Mouse (Mus musculus) ES-Bruce4 (cell line): ENCODE data around the gene Ndufaf2. TPM values are rescaled to one million over a fixed set of nuclear protein-coding genes. Genes with fewer than 3 reads are reported as not detected.

Experiments
- H3K27ac ChIP-seq: 2 replicates; pipeline ENCODE4 v1.5.1; 2012; ENCODE audit warnings: low read length, inconsistent platforms; ENCODE audit not compliant: insufficient read depth
- H3K27me3 ChIP-seq: 2 replicates; pipeline ENCODE4 v1.6.1; 2012; ENCODE audit warnings: mild to moderate bottlenecking, low read length, inconsistent platforms; ENCODE audit not compliant: control insufficient read depth, poor library complexity, insufficient read depth, severe bottlenecking
- H3K36me3 ChIP-seq: 2 replicates; pipeline ENCODE4 v1.6.1; 2012; ENCODE audit warnings: inconsistent platforms, mild to moderate bottlenecking, low read length, moderate library complexity; ENCODE audit not compliant: control insufficient read depth, poor library complexity, insufficient read depth, severe bottlenecking
- H3K4me1 ChIP-seq: one replicate; pipeline ENCODE4 v1.8.1; 2011; ENCODE audit warnings: low read length; ENCODE audit not compliant: control insufficient read depth, insufficient read depth
- H3K4me3 ChIP-seq: 2 replicates; pipeline ENCODE4 v1.5.1; 2011; ENCODE audit warnings: low read depth, mild to moderate bottlenecking, low read length
- H3K9ac ChIP-seq: 2 replicates; pipeline ENCODE4 v1.6.1; 2012; ENCODE audit warnings: low read depth, mild to moderate bottlenecking, inconsistent platforms; ENCODE audit not compliant: poor library complexity, severe bottlenecking
- H3K9me3 ChIP-seq: replicated peaks from 2 replicates; pipeline ENCODE4 v1.6.1; 2012; ENCODE audit warnings: mild to moderate bottlenecking, low read length, inconsistent platforms; ENCODE audit not compliant: control insufficient read depth, poor library complexity, insufficient read depth, severe bottlenecking
- CTCF ChIP-seq: IDR thresholded peaks from one replicate; pipeline ENCODE4 v1.8.1; 2011; ENCODE audit warnings: low read depth, low read length
- EP300 ChIP-seq: IDR thresholded peaks from 2 replicates; pipeline ENCODE4 v1.6.1; 2011; ENCODE audit warnings: low read depth, low read length; ENCODE audit not compliant: insufficient read depth
- POLR2A ChIP-seq: IDR thresholded peaks from one replicate; pipeline ENCODE4 v1.8.1; 2011; ENCODE audit warnings: low read length; ENCODE audit not compliant: insufficient read depth
- polyA plus RNA-seq: library from polyadenylated mRNA; stranded (reverse); fragments of >200 nt; gene quantifications from 2 replicates; pipeline ENCODE4 v1.2.4, GENCODE M21; 2011; ENCODE audit warnings: low read depth; ENCODE audit not compliant: missing spikeins, insufficient read depth, insufficient read length

Gene Ndufaf2
- polyA plus RNA-seq, 1 experiment: 103 TPM

DNA sequence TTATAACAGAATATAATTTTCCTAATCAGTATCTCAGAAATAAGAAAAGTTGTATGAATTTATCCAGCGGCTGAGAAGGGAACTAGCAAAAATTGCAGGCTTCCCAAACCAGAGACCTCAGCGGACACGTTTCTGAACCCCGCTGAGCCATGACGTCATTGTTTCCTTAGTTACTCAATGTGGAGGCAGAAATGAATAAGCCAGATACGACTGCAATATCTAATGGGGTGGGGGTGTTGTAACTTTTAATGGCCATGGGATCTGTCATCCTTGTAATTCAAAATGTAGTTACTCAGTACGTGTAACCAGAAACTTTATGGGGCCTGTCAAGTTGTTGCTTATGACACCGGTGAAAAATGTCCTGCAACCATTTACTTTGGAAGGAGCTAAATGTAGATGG, 145.3 kb downstream of the Ndufaf2 start:
- Histone ChIP-seq H3K9ac (no peak overlapping the region), H3K9me3 (peaks cover 5% of the 10 kb centered on the region; the same call in 1 of the 2 replicates), H3K27ac (no peak overlapping the region), H3K4me1 (no peaks in the 10 kb centered on the region), H3K36me3 (no peaks in the 10 kb centered on the region), H3K27me3 (no peaks in the 10 kb centered on the region), H3K4me3 (no peak overlapping the region)
- no peak for TF ChIP-seq CTCF
- no peak for TF ChIP-seq EP300
- no peak for TF ChIP-seq POLR2A

GRCm38 (mm10) chr13:108007861-108008260, 150.6 kb downstream of the Ndufaf2 start:
- Histone ChIP-seq H3K9ac (no peak overlapping the region), H3K27ac (no peak overlapping the region), H3K9me3 (peaks cover 15% of the 10 kb centered on the region), H3K36me3 (no peaks in the 10 kb centered on the region), H3K27me3 (no peaks in the 10 kb centered on the region), H3K4me3 (no peak overlapping the region), H3K4me1 (no peaks in the 10 kb centered on the region)
- TF ChIP-seq POLR2A (no peak), EP300 (no peak), CTCF (no peak)

DNA sequence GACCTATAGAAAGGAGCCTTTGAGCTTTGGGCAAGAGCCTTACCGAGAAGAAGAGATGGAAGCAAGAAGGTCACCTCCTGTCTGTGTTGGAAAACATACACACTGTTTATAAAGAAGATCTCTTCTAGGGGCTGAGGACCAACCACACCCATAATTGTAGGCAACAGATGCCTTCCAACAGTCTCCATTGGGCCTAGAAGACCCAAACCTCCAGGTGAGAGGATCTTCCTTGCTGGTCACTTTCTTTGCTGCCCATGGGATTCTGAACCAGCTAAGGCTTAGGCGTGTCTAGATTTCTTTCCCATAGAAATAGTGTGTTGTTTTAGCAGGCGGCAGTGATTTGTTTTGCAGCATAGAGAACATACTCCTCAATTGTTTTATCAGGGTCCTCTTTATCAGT, 162.1 kb downstream of the Ndufaf2 start:
- H3K27ac ChIP-seq: no peak overlapping the region
- no peaks in the 10 kb centered on the region for H3K36me3 ChIP-seq
- H3K9ac ChIP-seq: no peak overlapping the region
- no peak overlapping the region for H3K4me3 ChIP-seq
- no peaks in the 10 kb centered on the region for H3K9me3 ChIP-seq
- no peaks in the 10 kb centered on the region for H3K27me3 ChIP-seq
- no peaks in the 10 kb centered on the region for H3K4me1 ChIP-seq
- TF ChIP-seq POLR2A (no peak), CTCF (no peak), EP300 (no peak)

- no peak overlapping the region for H3K27ac ChIP-seq
- no peak overlapping the region for H3K9ac ChIP-seq
- no peaks in the 10 kb centered on the region for H3K9me3 ChIP-seq
- H3K4me1 ChIP-seq: no peaks in the 10 kb centered on the region
- H3K27me3 ChIP-seq: no peaks in the 10 kb centered on the region
- no peaks in the 10 kb centered on the region for H3K36me3 ChIP-seq
- no peak for TF ChIP-seq EP300
- TF ChIP-seq POLR2A: no peak
- TF ChIP-seq CTCF: no peak
- no peak overlapping the region for H3K4me3 ChIP-seq
These were observed 163.2 kb downstream of the Ndufaf2 start for GRCm38 (mm10) chr13:107995211-107995610.

GRCm38 (mm10) chr13:107992573-107992972, 165.8 kb downstream of the Ndufaf2 start:
- Histone ChIP-seq H3K4me3 (no peak overlapping the region), H3K36me3 (no peaks in the 10 kb centered on the region), H3K4me1 (no peaks in the 10 kb centered on the region), H3K9me3 (no peaks in the 10 kb centered on the region), H3K9ac (no peak overlapping the region), H3K27ac (no peak overlapping the region), H3K27me3 (no peaks in the 10 kb centered on the region)
- TF ChIP-seq EP300 (no peak), CTCF (no peak), POLR2A (no peak)

DNA sequence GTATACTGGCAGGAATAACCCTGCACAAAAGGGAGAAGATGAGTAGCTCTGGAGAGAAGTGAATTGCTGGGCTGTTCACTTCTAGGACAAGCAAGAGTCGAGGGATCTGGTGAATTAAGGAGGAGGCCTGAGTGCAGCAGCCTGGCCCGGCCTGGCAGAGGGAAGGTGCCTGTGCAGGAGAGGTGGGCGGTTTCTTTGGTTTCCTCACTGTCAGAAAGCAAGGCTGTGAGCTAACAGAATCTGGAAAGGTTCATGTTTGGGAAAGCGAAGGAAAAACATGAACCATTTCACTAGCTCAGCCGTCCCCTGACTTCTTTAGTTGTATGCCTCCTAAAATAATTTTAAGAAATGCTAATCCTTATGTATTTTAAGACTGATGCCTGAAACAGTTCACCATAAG, 173.8 kb downstream of the Ndufaf2 start:
- no peaks in the 10 kb centered on the region; the same call in 1 of the 2 replicates for H3K9me3 ChIP-seq
- no peak overlapping the region for H3K27ac ChIP-seq
- H3K4me3 ChIP-seq: no peak overlapping the region
- H3K4me1 ChIP-seq: no peaks in the 10 kb centered on the region
- H3K36me3 ChIP-seq: no peaks in the 10 kb centered on the region
- H3K27me3 ChIP-seq: no peaks in the 10 kb centered on the region
- H3K9ac ChIP-seq: no peak overlapping the region
- TF ChIP-seq POLR2A: no peak
- no peak for TF ChIP-seq EP300
- TF ChIP-seq CTCF: no peak
